Mouse (Mus musculus) adrenal gland (tissue): ENCODE results near the gene Otx2.

ENCODE experiments used
- intact Hi-C: fragments of 180-260 bp; cut with DNase I; formaldehyde crosslinking; loops from one replicate; pipeline ENCODE4 v1.15.1; 2025

Otx2 gene

GRCm38 (mm10) chr14:48669541-48670257, 3.9 kb downstream of the Otx2 start:
- intact Hi-C loops: no loop called here

GRCm38 (mm10) chr14:48668761-48669303, 4.8 kb downstream of the Otx2 start:
- intact Hi-C loops: no loop called here

GRCm38 (mm10) chr14:48668051-48668481, 5.6 kb downstream of the Otx2 start:
- intact Hi-C loops: no loop called here

GRCm38 (mm10) chr14:48667396-48667795, 6.2 kb downstream of the Otx2 start:
- intact Hi-C loops: no loop called here

GRCm38 (mm10) chr14:48666771-48667170, 6.8 kb downstream of the Otx2 start:
- intact Hi-C loops: no loop called here

GRCm38 (mm10) chr14:48665816-48666661, 7.6 kb downstream of the Otx2 start:
- intact Hi-C loops: no loop called here

- intact Hi-C loops: no loop called here
Measured at GRCm38 (mm10) chr14:48664841-48665815, 8.5 kb downstream of the Otx2 start.

- intact Hi-C loops: no loop called here
Measured at GRCm38 (mm10) chr14:48664001-48664810, 9.4 kb downstream of the Otx2 start.

GRCm38 (mm10) chr14:48663531-48663930, 10.1 kb downstream of the Otx2 start:
- intact Hi-C loops: no loop called here

- intact Hi-C loops: no loop called here
Measured at GRCm38 (mm10) chr14:48662568-48663236, 10.9 kb downstream of the Otx2 start.

- intact Hi-C loops: no loop called here
Measured at GRCm38 (mm10) chr14:48661646-48662567, 11.7 kb downstream of the Otx2 start.

- intact Hi-C loops: no loop called here
Measured at GRCm38 (mm10) chr14:48661151-48661550, 12.5 kb downstream of the Otx2 start.

GRCm38 (mm10) chr14:48660593-48660992, 13.0 kb downstream of the Otx2 start:
- intact Hi-C loops: no loop called here

GRCm38 (mm10) chr14:48659661-48660060, 14.0 kb downstream of the Otx2 start:
- intact Hi-C loops: no loop called here

GRCm38 (mm10) chr14:48657241-48657640, 16.4 kb downstream of the Otx2 start:
- intact Hi-C loops: no loop called here

- intact Hi-C loops: no loop called here
Measured at GRCm38 (mm10) chr14:48656711-48657110, 16.9 kb downstream of the Otx2 start.

GRCm38 (mm10) chr14:48655792-48656550, 17.6 kb downstream of the Otx2 start:
- intact Hi-C loops: no loop called here
